Mouse (Mus musculus): ENCODE data around the gene Asic2. TPM values are rescaled to one million over a fixed set of nuclear protein-coding genes. Genes with fewer than 3 reads are reported as not detected.
A peak's percentile ranks its signal among the peaks of the same experiment; 100 is the strongest.

The Asic2 gene
- polyA plus RNA-seq, 1 experiment from 2014 or later: 0.06 TPM

GRCm38 (mm10) chr11:80872509-80873474 lies 1095.5 kb downstream of the Asic2 start:
- ATAC-seq (ENCODE audit: insufficient number of reproducible peaks, low FRiP score): peak; percentile 59; the same call in 1 of the 2 replicates
- Histone ChIP-seq H3K4me1 (replicated peaks) (peaks cover 24% of the 10 kb centered on the region), H3K36me3 (no peaks in the 10 kb centered on the region), H3K9ac (no peak overlapping the region), H3K9me3 (replicated peaks) (no peaks in the 10 kb centered on the region), H3K4me3 (no peak overlapping the region), H3K4me2 (no peak overlapping the region), H3K27me3 (replicated peaks) (no peaks in the 10 kb centered on the region; the same call in 1 of the 2 replicates), H3K27ac (ENCODE audit: poor library complexity, severe bottlenecking) (no peak overlapping the region)
- 40% methylated on average over 17 of the region's 17 CpGs for WGBS

DNA sequence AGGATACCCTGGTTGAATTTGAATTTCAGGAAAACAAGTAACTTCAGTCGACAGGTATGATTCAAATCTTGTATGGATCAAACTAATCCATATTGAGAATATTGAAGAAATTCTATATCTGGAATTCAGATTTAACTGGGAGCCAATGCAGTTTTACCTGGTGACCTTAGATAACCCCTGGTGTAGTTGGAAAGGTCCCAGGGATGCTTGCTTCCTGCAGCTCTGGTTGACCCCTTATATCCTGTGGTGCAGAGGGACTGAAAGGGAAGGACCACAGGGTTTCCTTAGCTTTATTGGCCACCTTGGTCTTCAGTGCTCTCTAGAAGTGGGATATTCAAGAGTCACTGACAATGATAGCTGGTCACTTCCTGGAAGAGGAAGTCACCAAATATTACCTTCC lies 1100.2 kb downstream of the Asic2 start:
- Histone ChIP-seq H3K27me3 (replicated peaks) (no peaks in the 10 kb centered on the region; the same call in 1 of the 2 replicates), H3K9me3 (replicated peaks) (no peaks in the 10 kb centered on the region), H3K36me3 (no peaks in the 10 kb centered on the region), H3K27ac (ENCODE audit: poor library complexity, severe bottlenecking) (no peak overlapping the region), H3K4me1 (replicated peaks) (peaks cover 12% of the 10 kb centered on the region), H3K9ac (no peak overlapping the region), H3K4me2 (no peak overlapping the region), H3K4me3 (no peak overlapping the region)
- ATAC-seq (ENCODE audit: insufficient number of reproducible peaks, low FRiP score): no peak
- WGBS: 74% methylated on average over 1 of the region's 1 CpGs

DNA sequence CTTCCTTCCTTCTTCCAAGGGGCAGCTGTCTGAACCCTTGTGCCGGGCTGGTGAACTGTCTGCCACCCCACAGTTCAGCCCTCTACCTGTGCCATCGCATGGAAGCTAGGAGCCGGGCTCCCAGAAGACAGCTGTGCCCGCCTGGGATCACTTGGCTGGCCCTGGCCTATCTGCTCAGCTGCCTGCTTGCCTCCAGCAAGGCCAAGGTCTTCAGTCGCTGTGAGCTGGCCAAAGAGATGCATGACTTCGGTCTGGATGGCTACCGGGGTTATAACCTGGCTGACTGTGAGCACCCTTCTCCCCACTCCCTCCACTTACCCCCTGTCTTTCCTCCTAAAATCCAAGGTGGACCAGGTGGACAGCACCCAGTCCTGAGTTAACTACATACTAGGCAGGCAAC lies 1105.3 kb downstream of the Asic2 start:
- no peak overlapping the region for H3K27ac ChIP-seq (ENCODE audit: poor library complexity, severe bottlenecking)
- no peak overlapping the region for H3K9ac ChIP-seq
- no peaks in the 10 kb centered on the region for H3K36me3 ChIP-seq
- ATAC-seq (ENCODE audit: insufficient number of reproducible peaks, low FRiP score): no peak
- 85% methylated on average over 7 of the region's 7 CpGs for WGBS
- H3K4me1 ChIP-seq (replicated peaks): no peaks in the 10 kb centered on the region
- H3K9me3 ChIP-seq (replicated peaks): no peaks in the 10 kb centered on the region
- H3K27me3 ChIP-seq (replicated peaks): no peaks in the 10 kb centered on the region
- H3K4me3 ChIP-seq: no peak overlapping the region
- H3K4me2 ChIP-seq: no peak overlapping the region

- no peak within 1 kb of the TSS for H3K4me2 ChIP-seq
- H3K36me3 ChIP-seq: no peaks in the 10 kb centered on the region
- WGBS: 71% methylated on average over 10 of the region's 10 CpGs
- H3K9me3 ChIP-seq (replicated peaks): no peaks in the 10 kb centered on the region
- H3K4me3 ChIP-seq: no peak within 1 kb of the TSS
- no peak within 1 kb of the TSS for H3K27ac ChIP-seq (ENCODE audit: poor library complexity, severe bottlenecking)
- no peak for ATAC-seq (ENCODE audit: insufficient number of reproducible peaks, low FRiP score)
- peaks cover 4% of the 10 kb centered on the region for H3K27me3 ChIP-seq (replicated peaks)
- H3K4me1 ChIP-seq (replicated peaks): peaks cover 3% of the 10 kb centered on the region; the same call in 1 of the 2 replicates
- H3K9ac ChIP-seq: no peak within 1 kb of the TSS
These were observed 1110.2 kb downstream of the Asic2 start, which contains the start of gene Spaca3 for GRCm38 (mm10) chr11:80858065-80858464. Gene Spaca3 (plus strand): TSS chr11:80858365.

GRCm38 (mm10) chr11:80856827-80857226 lies 1111.4 kb downstream of the Asic2 start:
- Histone ChIP-seq H3K4me3 (no peak overlapping the region), H3K9me3 (replicated peaks) (no peaks in the 10 kb centered on the region), H3K4me1 (replicated peaks) (peaks cover 3% of the 10 kb centered on the region; the same call in 1 of the 2 replicates), H3K4me2 (no peak overlapping the region), H3K9ac (no peak overlapping the region), H3K27ac (ENCODE audit: poor library complexity, severe bottlenecking) (no peak overlapping the region), H3K27me3 (replicated peaks) (peaks cover 6% of the 10 kb centered on the region), H3K36me3 (no peaks in the 10 kb centered on the region)
- no peak for ATAC-seq (ENCODE audit: insufficient number of reproducible peaks, low FRiP score)
- WGBS: 39% methylated on average over 2 of the region's 2 CpGs

DNA sequence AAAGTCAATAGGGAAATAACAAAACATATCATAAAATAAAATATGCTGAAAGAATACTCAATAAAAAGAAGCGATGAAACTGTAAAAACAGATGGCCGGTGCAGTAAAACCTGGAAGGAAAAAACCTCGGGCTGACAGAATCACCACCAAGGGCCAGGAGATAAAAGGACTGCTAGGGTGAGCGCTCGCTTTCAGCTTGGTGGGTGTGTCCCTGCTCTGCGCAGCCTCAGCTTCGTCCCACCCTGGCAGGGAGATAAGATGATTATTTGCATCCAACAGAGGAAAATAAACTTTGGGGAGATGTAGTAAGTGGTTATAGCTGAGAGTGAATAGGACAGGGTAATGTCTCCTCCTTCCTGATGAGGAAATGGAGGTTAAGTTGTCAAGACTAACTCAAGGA lies 1113.3 kb downstream of the Asic2 start:
- Histone ChIP-seq H3K27me3 (replicated peaks) (peaks cover 6% of the 10 kb centered on the region), H3K36me3 (no peaks in the 10 kb centered on the region), H3K4me3 (no peak overlapping the region), H3K9me3 (replicated peaks) (no peaks in the 10 kb centered on the region), H3K4me2 (no peak overlapping the region), H3K9ac (no peak overlapping the region), H3K27ac (ENCODE audit: poor library complexity, severe bottlenecking) (no peak overlapping the region), H3K4me1 (replicated peaks) (peaks cover 3% of the 10 kb centered on the region; the same call in 1 of the 2 replicates)
- no peak for ATAC-seq (ENCODE audit: insufficient number of reproducible peaks, low FRiP score)
- 14% methylated on average over 7 of the region's 7 CpGs for WGBS

DNA sequence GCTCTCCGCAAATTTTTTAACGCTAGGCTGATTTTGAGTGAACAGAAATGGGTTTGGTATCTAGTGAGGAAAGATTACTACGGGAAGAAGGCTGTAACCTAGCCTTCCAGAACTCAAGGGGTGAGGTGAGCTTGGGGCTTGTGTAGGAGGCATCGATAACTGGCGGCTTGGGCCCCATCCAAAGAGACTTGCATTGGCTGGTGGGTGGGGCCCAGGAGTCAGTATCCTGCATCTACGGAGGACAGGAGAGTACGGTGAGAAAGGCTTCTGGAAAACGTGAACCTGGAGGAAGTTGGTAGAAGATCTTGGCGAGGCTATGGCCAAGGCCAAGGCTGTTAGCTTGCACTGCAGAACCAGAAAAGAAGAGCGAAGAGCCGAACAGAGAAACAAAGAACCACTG lies 1113.8 kb downstream of the Asic2 start:
- Histone ChIP-seq H3K9me3 (replicated peaks) (no peaks in the 10 kb centered on the region), H3K4me3 (no peak overlapping the region), H3K36me3 (no peaks in the 10 kb centered on the region), H3K27me3 (replicated peaks) (peaks cover 6% of the 10 kb centered on the region), H3K4me2 (no peak overlapping the region), H3K9ac (no peak overlapping the region), H3K4me1 (replicated peaks) (peaks cover 3% of the 10 kb centered on the region; the same call in 1 of the 2 replicates), H3K27ac (ENCODE audit: poor library complexity, severe bottlenecking) (no peak overlapping the region)
- 78% methylated on average over 11 of the region's 11 CpGs for WGBS
- ATAC-seq (ENCODE audit: insufficient number of reproducible peaks, low FRiP score): no peak

DNA sequence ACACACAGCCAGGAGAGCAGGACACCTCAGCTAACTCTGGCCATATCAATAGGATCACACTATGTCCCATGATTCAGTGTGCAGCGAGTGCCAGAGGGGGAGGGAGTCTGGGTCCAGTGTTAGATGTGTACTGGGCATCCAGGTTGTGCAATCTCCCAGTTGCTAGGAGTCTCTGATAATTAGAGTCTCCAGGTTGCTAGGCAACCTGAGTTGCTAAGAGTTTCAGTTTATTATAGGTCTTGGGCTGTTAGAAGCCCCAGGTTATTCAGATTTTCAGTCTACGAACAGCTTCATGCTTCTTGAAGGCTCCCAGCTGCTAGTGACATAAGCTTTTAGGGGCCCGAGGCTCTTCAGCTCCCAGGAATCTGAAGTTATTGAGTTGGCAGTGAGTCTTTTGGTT lies 1115.2 kb downstream of the Asic2 start:
- H3K4me2 ChIP-seq: no peak overlapping the region
- H3K27ac ChIP-seq (ENCODE audit: poor library complexity, severe bottlenecking): no peak overlapping the region
- 55% methylated on average over 3 of the region's 3 CpGs for WGBS
- no peaks in the 10 kb centered on the region for H3K36me3 ChIP-seq
- H3K4me3 ChIP-seq: no peak overlapping the region
- no peak for ATAC-seq (ENCODE audit: insufficient number of reproducible peaks, low FRiP score)
- peaks cover 6% of the 10 kb centered on the region for H3K27me3 ChIP-seq (replicated peaks)
- H3K9me3 ChIP-seq (replicated peaks): no peaks in the 10 kb centered on the region
- peaks cover 3% of the 10 kb centered on the region; the same call in 1 of the 2 replicates for H3K4me1 ChIP-seq (replicated peaks)
- H3K9ac ChIP-seq: no peak overlapping the region

DNA sequence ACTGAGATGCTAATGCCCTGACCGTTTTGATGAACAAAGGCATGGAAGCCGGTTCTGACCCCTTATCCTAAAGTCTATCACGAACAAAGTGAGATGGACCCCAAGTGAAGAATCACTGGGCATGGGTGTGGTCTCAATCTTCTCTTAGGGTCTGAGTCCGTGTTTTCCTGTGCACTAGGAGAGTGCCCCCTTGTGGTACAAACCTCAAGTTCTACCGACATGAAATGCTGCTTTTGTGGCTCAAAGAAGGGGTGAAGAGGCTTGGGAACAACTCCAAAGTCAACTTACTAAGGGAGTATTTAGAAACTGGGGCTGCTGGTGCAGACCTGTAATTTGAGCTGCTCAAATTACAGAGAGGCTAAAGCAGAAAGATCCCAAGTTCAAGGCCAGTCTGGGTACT lies 1116.4 kb downstream of the Asic2 start:
- Histone ChIP-seq H3K4me2 (no peak overlapping the region), H3K27ac (ENCODE audit: poor library complexity, severe bottlenecking) (no peak overlapping the region), H3K27me3 (replicated peaks) (peaks cover 9% of the 10 kb centered on the region), H3K9me3 (replicated peaks) (no peaks in the 10 kb centered on the region), H3K9ac (no peak overlapping the region), H3K4me3 (no peak overlapping the region), H3K36me3 (no peaks in the 10 kb centered on the region), H3K4me1 (replicated peaks) (no peaks in the 10 kb centered on the region)
- ATAC-seq (ENCODE audit: insufficient number of reproducible peaks, low FRiP score): no peak
- WGBS: 43% methylated on average over 5 of the region's 5 CpGs

- WGBS: 75% methylated on average over 5 of the region's 5 CpGs
- Histone ChIP-seq H3K36me3 (no peaks in the 10 kb centered on the region), H3K9me3 (replicated peaks) (no peaks in the 10 kb centered on the region), H3K4me3 (no peak overlapping the region), H3K27me3 (replicated peaks) (peaks cover 8% of the 10 kb centered on the region; the same call in 1 of the 2 replicates), H3K9ac (no peak overlapping the region), H3K4me1 (replicated peaks) (no peaks in the 10 kb centered on the region), H3K27ac (ENCODE audit: poor library complexity, severe bottlenecking) (no peak overlapping the region), H3K4me2 (no peak overlapping the region)
- no peak for ATAC-seq (ENCODE audit: insufficient number of reproducible peaks, low FRiP score)
These were observed 1120.1 kb downstream of the Asic2 start for GRCm38 (mm10) chr11:80848131-80848530.

- WGBS: 30% methylated on average over 3 of the region's 3 CpGs
- Histone ChIP-seq H3K4me2 (no peak overlapping the region), H3K27me3 (replicated peaks) (0 out of 2 replicates have a peak, but pooled peaks cover 5% of the 10 kb centered on the region), H3K36me3 (no peaks in the 10 kb centered on the region), H3K4me1 (replicated peaks) (no peaks in the 10 kb centered on the region), H3K9ac (no peak overlapping the region), H3K27ac (ENCODE audit: poor library complexity, severe bottlenecking) (no peak overlapping the region), H3K4me3 (no peak overlapping the region), H3K9me3 (replicated peaks) (no peaks in the 10 kb centered on the region)
- ATAC-seq (ENCODE audit: insufficient number of reproducible peaks, low FRiP score): no peak
These were observed 1122.1 kb downstream of the Asic2 start for GRCm38 (mm10) chr11:80846115-80846514.

Data from heart, embryonic 12.5 days (tissue).